Mouse (Mus musculus): Measurements from ENCODE around the gene Cdc25a.

Cdc25a gene

DNA sequence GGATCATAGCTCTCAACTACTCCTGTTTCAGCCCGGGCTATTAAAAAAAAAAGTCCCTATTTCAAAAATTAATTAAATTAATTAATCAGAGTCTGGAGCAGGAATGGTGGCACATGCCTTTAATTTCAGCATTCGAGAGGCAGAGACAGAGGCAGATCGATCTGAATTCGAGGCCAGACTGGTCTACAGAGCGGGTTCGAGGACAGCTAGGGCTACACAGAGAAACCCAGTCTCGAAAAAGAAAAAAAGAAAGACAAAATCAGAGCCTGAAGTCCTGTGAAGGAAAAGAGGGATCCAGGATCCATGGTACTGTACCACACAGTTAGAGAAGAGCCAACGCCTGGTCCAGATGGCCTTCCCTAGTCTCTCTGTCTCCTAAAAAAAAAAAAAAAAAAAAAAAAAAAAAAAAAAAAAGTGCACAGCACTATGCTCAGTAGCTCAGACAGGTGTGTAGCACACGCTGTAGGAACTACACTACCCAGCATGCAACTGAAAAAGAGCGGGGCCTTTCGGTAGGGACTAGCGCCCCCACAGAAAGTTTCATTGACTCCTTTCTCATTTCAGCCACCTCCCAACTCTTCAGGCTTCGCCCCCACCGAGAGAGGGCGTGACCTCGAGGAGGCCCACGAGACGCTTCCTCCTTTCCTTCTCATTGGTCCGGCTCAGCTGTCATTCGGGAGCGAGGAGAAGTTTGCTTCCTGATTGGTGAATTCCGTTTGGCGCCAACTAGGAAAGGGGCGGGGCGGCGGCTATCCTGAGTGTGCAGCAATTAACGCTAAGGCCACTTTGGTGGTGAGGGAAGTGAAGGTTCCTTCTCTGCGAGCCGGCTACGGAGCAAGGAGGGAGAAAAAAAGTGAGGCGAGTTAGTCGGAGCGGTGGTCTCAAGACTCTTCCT lies at the start of gene Cdc25a:
Gene Cdc25a, plus strand, starts transcription at position 783 of the 895 bp plus-strand sequence.
- DNase-seq (ENCODE audit: low read depth, low spot score) = peak; percentile 99

DNA sequence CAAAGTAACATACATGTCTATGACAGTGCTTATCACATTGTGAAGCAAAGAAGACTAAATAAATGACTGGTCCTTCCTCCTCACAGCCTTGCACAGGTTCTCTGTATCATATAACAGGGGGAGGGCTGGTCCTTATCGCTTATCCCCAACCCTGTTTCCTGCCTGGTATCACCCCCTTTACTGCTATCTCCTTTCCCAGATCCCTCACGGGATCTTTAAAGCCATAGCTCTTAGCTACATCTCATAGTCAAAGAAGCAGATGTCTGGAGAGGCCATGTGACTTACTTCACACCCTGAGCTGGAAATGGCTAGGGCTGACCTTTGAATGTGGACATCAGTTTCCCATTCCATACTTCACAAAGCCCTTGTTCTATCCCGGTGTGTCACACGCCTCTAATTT lies 49.6 kb upstream of the Cdc25a start:
- DNase-seq (ENCODE audit: low read depth, low spot score) = no peak

DNA sequence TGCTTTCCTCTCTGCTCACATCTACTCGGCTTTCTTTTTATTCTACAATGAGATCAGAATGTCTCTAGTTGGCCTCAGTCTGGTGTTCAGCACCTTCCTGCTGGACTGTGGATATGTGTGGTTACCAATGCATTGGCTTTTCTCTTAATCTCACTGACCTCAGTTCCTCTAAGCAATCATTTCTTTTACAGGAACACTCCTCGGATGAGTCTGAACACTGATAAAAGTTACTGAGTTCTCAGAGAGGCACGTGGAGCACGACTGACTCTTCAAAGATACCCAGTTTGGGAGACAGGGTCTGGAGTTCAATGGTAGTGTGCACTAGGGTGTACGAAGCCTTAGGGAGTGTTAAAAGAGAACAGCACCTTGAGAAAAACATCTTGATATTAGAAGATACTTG lies 49.2 kb upstream of the Cdc25a start:
- DNase-seq (ENCODE audit: low read depth, low spot score) = no peak

DNA sequence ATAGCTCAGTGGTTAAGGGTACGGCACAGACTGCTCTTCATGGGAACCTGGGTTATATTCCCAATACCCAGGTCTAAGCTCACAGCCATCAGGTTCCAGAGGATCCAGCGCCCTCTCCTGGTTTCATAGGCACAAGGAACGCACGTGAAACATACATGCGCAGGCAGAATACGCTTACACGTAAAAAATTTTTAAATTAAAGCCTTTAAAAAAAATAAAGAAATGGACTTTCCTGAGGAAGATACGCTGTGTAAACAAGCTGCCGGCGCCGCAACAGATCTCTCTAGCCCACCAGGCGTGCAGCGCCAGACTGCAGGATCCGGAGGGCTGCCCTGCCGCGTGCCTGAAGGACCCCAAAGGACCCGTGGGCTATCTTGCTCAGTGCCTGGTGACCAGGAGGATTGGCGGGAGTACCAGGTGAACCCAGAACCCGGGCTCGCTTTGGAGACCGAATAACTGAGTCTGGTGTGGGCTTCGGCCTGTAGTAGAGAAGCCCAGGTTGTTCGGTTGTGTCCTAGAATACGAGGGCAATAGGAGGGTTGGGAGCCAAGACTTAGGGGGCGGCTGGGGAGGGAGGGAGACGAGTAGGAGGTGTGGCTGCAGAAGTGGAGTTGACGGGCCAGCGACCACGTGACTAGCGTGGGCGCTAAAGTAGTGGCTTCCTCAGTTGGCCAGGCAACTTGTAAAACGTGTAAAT lies 42.8 kb upstream of the Cdc25a start, which contains the start of gene Nme6:
Gene Nme6, plus strand, starts transcription at position 359 of the 697 bp plus-strand sequence.
- DNase-seq (ENCODE audit: low read depth, low spot score) = peak; percentile 90

DNA sequence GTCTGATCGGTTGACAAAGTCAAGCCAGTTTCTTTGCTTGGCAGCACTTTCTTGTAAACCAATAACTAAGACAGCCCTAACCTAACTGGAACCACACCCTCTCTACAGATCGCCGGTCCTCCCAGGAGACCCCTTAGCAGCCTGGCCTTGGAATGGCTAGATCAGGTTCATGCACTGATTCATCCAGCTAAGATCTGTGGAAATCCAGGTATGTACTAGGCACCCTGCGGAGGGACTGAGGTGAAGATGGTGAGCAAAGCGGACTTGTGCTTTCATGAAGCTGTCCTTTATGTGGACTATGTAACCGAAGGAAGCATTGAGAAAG lies 42.3 kb upstream of the Cdc25a start:
- DNase-seq (ENCODE audit: low read depth, low spot score) = no peak

DNA sequence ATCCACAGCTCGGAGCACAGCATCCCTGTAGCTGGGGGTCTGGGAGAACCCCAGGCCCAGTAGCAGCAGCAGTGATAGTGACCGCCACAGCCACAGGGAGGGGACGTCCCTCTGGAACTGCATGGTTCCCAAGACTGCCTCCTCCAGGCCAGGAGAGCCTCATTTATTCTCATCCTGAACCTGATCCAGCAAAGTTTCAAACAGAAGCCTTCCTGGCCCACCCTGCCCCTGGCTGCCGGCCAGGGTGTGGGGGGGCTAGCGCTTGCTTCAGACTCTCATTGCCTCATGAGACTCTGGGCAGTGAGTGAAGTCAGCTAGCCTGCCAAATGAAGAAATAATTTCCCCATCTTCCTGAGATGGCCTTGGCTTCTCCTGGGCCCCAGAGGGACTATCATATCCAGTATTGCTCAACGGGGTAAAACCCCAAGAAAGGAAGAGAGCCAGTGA lies 26.0 kb upstream of the Cdc25a start, which contains the start of gene Camp:
Gene Camp, minus strand, starts transcription at position 306 of the 447 bp plus-strand sequence.
- DNase-seq (ENCODE audit: low read depth, low spot score) = no peak

DNA sequence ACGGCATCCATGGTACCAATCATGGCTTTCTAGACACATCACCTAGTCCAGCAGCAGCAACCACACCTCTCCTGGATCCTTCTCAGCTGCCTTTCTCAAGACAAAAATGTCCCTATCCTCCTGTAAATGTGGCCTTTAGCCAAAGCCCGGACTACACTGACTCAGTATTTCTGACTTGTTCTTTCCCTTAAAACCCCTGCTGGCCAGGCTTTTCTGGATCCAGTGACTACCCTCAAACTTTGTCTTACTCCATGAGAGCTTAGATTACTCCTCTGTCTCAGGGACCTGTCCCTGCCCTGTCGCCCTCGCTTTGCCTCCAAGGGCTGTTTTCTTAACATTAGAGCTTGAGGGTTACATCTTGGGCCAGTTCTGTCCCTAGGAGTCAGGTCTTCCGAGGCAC lies 25.3 kb upstream of the Cdc25a start:
- no peak for DNase-seq (ENCODE audit: low read depth, low spot score)

DNA sequence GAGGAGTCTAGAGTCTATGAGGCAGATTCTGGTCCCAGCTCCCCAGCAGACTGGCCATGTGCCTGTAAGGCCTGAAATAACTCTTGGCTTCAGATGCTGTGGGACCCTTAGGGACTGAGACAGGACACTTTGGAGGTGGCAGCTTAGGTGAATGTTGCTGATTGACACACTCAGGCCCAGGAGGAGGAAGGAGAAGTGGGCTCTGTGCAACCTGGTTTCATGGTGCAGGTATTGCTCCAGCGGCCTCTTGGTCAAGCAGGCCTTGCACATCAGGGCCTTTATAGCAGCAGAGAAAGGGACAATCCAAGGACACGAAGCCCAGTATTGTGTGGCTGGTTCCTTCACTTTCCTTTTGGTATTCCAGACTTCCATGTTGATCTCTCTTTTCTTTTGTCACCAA lies 21.0 kb upstream of the Cdc25a start:
- no peak for DNase-seq (ENCODE audit: low read depth, low spot score)

DNA sequence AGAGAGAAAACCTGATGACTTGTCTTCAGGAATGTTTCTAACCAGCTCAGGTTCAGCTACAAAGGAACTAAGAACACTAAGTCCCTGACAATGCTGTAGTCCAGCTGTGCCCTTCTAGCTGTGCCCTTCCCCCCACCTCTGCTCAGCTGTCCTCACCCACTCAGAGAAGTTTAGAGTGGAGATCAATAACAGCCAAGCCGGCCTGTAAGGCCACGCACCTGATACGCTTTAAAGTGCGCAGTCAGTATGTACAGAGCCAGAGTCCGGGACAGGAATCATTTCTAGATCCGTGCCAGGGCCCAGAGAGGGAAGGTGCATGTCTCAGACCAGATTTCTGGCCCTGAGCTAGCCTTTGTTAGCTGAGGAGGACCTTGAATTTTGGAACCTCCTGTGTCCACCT lies 19.4 kb upstream of the Cdc25a start:
- no peak for DNase-seq (ENCODE audit: low read depth, low spot score)

DNA sequence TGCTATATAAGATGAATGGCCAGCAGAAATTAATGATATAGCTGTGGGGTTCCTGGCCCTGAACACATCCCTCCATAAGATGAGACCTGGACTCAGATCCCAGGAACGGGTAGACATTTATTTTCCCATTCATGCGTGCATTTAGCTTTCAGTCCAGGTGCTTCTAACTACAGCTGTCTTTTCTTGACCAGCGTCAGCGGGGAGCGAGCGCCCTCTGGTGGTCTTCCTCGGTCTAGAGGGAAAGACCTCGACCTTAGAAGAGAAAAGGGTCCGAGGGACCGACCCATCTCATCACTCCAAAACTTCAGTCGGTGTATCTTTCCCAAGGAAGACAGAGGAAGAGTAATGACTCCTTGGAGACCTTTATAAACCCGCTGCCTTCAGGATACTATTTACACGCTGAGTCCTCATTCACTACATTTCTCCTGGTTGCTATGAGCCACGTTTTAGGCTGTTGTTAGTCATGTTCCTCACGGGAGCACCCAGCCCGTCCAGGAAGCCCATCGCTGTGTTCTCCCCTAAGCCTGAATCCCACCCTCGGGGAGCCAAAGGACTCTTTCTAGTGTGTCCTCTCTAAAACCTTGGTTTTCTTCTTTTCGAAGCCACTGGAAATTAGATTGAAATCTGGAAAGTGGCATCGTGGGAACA lies 12.9 kb upstream of the Cdc25a start:
- peak; percentile 83 for DNase-seq (ENCODE audit: low read depth, low spot score)

DNA sequence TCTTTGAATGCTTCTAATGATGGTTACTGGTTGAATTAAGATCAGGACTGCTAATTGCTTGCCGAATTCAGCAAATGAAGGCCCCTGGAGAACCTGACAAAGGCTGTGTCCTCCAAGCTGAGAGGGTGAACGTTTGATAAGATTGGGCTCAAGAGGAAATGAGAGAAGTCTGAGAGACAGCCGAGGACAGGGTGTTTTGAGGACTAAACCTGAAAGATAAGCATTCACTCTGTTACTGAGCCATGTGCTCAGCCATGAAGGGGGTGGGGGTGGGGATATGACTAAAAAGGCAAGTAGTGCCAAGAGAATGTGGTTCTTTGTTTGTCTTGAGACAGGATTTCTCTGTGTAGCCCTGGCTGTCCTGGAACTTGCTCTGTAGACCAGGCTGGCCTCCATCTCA lies 12.3 kb upstream of the Cdc25a start:
- peak; percentile 14 for DNase-seq (ENCODE audit: low read depth, low spot score)

DNA sequence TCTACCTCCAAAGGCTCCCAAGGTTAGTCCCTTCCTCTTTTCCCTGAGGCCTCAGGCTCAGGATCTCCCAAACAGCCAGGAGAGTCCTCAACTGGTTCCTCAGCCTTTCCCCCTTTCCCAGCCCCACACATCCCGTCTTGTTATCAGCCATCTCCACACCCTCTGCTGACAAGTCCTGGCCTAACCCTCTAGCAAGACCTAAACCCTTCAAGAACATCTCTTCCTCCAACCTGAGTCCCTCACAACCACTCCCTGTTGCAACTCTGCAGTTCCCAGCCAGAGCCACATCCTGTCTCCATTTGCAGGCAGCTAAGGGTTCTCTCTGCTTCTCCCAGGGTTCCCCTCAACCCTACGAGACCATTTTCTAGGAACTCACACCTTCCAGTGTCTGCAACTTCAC lies 9.2 kb upstream of the Cdc25a start:
- DNase-seq (ENCODE audit: low read depth, low spot score) = no peak

DNA sequence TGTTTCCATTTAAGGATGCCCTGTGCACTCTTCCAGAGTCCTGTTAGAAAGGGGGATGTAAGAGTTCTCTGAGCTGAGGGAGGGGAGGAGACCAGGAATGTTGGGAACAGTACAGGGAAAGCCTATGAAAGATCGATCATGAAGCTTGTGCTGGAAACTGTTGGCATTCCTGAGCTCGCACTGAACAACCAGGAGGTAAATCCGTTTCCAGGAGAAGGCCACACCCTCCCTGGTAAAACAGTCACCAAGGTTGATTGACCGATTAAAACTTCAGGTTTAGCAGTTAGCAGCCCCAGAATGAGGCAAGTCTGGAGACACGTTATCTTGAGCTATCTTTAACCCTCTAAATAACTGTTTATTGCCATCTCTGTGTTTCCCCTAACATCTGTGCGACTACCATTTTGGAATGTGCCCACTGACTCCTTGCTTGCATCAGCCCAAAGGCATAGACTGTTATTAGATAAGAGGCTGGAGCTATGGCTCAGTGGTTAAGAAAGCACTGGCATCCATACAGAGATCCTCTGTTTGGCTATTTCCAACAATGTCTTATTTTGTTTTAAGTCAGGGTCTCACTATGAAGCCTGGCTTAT lies 4.3 kb upstream of the Cdc25a start:
- no peak for DNase-seq (ENCODE audit: low read depth, low spot score)

DNA sequence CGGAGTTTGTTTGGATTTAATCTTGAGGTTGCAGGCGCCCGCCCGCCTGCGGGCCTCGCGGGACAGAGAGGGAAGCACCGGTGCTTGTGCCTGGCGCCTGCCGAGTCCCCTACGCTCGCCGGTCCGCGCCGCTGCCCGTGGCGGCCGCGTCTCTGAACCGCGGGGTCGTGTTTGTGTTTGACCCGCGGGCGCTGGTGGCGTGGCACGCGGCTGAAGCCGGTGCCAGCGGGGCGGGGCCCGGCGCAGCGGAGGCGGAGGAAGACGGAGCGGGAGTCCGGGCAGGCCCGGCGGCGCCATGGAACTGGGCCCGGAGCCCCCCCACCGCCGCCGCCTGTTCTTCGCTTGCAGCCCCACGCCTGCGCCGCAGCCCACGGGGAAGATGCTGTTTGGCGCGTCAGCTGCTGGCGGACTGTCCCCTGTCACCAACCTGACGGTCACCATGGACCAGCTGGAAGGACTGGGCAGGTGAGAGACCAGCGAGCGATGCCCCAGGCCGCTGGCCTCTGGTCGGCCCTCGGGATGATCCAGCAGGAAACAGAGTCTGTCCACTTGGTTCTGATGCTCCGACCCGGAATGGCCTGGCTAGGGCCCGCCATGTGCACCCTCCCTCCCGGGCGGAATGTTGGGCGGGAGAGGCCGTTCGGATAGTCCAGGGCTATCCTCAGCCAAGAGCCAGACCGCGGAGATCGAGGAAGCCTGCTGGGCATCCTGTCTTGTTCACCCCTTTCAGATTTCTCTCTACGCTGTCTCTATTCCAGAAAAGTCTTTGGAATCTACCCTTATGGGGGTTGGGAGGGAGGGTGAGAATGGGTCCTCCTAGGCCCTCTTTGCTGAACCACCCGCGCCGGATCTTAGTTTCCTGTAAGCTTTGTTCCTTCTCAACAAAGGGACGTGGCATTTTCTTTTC lies 569 bp downstream of the Cdc25a start:
- DNase-seq (ENCODE audit: low read depth, low spot score) = peak; percentile 69

DNA sequence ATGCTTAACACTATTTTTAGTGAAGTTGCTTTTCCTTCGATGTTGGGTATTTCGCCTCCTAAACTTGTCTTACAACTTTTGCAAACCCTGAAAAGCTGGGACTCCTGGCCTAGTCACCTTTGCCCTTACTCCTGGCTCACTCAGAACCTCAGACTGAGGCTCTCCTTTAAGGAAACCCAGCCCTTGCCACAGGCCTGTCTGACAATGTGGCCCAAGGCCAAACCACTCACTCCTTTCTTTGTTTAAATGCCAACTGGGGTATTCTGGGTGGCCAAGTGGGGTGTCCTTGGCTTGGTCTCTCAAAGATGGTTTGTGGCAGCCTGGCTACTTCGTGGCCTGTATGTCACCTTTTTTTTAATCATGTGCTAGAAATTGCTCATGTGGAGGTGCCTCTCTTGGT lies 1.4 kb downstream of the Cdc25a start:
- no peak for DNase-seq (ENCODE audit: low read depth, low spot score)

DNA sequence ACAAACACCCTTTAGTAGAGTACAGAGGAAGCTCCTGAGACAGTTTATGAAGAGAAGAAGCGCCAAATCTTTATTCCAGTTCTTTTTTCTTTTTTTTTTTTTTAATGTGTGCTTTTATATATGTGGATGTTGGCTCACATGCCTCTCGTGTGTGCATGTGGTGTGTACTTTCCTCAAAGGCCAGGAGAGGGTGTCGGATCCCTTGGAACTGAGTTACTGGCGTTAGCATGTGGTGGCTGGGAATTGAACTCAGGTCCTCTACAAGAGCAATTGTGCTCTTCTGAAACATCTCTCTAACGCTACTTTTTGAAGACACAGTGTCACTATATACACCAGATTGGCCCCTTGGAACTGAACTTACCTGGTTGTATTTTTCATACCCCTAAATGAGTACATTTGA lies 2.3 kb downstream of the Cdc25a start:
- peak; percentile 21 for DNase-seq (ENCODE audit: low read depth, low spot score)

DNA sequence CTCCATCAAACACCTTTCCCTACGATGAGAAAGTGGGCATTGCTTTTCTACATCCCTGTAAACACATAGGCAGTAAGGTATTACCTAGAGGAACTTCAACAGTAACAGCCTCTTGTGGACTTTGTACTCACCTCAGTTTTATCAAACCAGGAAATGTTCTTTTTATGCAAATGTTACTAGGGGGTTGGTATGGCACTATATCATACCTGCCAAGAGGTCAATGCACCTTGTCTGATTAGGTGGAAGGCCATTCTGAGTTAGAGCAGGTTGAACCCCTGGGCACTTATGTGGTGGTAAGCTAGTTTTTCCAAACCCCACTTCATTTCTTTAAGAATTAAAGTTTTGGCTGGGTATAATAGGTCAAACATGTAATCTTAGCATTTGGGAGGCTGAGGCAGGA lies 3.9 kb downstream of the Cdc25a start:
- DNase-seq (ENCODE audit: low read depth, low spot score) = no peak

DNA sequence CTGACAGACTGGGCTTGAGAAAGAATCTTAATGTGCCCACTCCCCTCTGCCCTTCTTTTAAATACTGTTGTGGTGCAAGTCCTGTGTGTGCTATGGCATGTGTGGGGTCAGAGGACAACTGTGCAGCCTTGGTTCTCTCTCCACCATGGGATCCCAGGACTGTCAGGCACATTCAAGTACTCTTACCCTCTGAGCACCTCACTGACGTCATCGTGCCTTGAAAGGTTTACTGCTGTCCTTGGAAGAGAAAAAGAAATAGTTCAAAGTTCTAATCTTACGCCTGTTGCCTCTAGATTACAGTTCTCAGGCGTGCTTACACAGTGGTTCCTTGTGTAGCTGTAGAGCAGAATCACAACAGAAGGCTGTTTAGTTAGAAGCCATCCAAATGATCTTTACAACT lies 10.9 kb downstream of the Cdc25a start:
- DNase-seq (ENCODE audit: low read depth, low spot score) = no peak

DNA sequence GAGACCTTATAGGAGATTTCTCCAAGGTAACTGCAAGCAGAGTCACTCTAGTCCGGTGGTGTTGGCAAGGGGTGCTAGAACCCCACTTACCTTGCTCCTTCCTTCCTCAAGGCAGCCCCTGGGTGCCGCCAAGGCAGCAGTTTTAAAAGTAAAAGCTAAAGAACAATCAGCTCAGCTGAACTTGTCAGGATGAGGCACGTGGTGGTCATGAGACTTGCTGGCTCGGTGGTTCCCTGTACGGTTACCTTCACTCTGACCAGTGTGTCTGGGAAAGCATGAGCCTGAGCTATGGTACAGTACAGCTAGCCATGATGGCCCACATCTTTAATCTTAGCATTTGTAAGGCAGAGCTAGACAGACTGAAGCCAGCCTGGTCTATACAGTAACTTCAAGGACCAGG lies 11.9 kb downstream of the Cdc25a start:
- DNase-seq (ENCODE audit: low read depth, low spot score) = no peak

DNA sequence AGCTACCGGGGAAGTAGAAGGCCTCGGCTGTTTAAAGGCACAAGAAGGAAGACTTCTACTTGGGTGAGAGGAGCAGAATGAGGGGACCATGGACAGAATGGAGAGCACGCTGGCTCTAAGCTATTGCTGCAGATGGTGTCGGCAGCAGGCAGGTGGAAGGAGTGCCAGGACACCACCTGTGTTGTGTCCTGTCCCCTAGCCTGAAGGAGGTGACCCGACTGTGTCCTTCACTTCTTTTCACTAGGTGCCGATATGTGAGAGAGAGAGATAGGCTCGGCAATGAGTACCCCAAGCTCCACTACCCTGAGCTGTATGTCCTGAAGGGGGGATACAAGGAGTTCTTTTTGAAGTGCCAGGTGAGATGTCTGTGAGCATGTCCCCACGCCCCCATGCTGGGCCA lies 16.1 kb downstream of the Cdc25a start:
- no peak for DNase-seq (ENCODE audit: low read depth, low spot score)

DNA sequence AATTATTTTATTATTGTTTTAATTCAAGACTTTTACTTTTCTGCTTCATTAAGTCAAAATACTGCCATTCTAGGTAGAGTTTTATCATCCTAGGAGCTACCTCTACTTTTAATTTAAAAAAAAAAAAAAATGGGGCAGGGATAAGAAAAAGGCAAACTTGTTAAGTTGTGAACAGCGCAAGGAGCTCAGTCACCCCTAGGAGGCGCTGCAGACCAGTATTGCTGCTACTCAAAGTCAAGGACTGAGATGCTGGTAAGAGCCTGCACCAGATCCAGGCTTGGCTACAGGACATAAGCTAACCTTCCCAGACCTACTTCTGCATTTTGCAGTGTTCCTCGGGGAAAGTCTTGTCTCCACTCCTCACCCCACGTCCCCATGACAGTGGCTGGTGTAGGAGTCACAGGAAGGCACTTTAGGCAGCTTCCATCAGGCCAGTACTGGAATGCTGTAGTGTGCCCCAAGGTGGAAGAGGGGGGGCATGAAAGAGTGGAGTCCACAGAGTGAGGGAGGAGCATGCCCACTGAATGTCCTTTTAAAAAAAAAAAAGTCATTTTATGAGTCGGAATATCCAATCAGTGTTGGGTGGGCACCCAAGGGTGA lies 17.4 kb downstream of the Cdc25a start:
- peak; percentile 88 for DNase-seq (ENCODE audit: low read depth, low spot score)
